Mouse (Mus musculus) urinary bladder, adult 18-20 months (tissue): ENCODE measurements around the gene Amph.
"Not testable (repeated sequence)": the region's sequence is repeated elsewhere in the genome, so short reads cannot be mapped to it uniquely, and the experiment has no call there.

Experiments
- DNase-seq, 2 experiments: peaks; one replicate each; pipeline ENCODE4 v3.0.0; 2022; ENCODE audit warnings: low spot score in 2 of 2, mixed read lengths in 2 of 2

The Amph gene

DNA sequence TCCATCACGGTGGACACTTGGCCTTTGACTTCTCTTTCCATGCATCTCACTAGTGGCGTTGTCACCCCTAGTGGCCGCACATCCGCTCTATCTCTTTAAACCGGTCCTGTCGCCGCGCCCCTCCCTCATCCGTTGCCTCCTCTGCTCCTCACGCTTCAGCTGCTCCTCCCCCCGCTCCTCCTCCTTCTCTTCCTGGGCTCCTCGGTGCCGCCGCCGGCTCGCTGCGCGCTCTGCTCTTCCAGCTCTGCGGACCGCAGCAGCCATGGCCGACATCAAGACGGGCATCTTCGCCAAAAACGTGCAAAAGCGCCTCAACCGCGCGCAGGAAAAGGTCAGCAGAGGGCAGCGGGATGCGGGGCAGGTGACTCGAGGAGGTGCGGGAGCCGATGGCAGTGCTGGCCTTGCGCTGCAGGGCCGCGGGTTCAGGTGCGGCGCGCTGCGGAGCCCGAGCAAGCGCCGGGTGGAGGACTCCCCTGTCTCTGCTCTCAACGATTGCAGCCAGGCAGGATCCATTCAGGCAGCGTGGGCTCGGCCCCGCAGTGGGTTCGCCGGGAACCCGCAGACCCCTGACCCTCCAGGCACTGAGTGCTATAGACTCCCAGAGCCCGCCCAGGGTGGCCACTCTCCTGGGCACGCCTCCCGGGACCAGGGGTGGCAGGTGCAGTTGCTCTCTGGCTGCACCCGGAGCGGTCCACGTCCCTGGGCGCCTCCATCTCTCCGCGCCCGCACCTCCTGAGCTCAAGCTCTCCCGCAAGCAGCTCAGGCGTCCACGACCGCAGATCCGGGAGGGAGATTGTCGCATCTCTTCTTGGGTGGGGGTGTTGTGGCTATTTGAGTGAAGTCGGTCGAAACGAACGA, at the start of gene Amph:
Gene Amph (plus strand): TSS at position 35 of the 858 bp plus-strand sequence.
- peak; percentile 3 to 23 for DNase-seq

DNA sequence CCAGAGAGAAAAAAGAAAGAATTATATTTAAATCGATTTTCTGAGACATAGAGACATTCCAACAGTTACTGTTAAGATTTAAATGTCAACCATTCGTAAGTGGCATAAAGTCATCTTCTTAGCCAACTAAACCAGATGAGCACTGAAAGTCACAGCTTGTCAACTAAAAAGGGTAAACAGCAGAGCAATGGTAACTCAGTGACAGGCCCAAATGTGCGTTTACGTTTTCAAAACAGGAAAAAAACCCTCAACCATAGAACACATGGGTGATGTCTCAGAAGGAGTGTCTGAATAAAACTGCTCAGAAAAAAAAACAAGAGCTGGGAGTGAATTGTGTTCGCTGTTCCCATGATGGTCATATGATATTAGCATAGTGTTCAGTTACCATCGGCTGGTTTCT, 44.4 kb upstream of the Amph start:
- DNase-seq, result no peak

DNA sequence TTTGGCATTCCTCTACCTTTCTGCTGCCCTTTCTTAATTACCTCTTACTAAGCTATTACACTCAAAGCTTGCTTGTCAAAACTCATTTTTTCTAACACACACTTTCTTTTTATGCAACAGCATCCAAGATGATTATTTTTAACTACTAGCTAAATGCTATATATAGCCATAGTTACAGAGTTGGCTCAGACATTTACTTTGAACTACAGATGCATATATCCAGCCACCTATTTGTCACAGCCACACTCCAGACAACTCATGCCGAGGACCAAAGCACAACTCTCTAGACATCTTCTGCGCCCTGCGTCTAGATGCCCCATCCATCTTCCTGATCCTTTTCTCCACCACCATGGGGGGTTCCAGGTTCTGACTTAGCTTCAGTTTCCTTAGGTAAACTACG, 33.2 kb upstream of the Amph start:
- DNase-seq, result no peak

DNA sequence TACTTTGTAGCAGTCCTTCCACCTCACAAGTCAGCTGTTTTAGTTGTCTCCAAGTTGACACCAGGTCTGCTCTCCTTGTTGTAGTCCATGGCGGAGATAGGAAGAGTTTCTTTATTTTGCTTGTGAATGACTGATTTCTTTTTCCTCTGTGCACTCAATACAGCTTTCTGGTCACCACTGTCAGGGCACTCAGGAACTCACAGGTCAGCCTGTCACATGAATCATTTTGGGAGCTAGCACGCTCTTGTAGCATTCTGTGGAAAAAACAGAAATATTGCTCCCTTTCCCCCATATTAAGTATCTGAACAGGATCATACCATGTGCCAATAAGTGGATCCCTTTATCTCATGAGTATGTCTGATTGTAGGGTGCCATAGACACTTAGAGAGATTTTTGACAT, 14.8 kb upstream of the Amph start:
- not testable (repeated sequence) for DNase-seq

DNA sequence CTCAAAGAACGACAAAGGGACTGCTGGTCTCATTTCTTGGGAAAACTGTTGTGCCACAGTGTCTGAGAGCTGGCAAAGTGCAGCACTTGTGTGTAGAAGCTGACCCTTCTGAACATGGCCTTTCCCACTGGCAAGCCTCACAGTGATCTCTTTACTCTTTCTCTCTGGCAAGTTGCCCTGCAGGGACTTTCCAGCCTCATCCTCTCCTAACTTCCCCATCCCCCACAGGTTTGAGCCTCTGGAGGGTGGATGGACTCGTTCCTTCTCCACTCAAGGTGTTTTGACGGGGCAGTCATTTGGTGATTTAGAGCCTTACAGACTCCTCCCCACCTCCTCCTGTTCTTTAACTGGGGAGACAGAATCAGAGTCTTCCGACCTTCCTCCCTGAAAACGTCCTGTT, 319 bp upstream of the Amph start:
- DNase-seq, result no peak

DNA sequence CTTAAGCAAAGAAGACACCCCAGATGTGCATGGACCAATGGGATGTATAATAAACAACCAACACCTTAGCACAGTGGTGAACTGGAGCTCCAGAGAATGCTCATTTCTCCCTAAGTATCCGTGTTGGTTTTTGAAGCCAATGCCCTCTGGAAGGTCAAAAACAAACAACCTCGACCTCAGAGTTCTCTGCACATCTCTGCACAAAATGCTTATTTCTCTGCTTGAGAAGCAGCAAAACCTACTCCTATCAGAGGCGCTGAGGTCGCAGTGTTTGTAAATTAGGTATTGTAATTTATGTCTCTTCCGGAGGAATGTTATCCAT, 985 bp downstream of the Amph start:
- no peak for DNase-seq

DNA sequence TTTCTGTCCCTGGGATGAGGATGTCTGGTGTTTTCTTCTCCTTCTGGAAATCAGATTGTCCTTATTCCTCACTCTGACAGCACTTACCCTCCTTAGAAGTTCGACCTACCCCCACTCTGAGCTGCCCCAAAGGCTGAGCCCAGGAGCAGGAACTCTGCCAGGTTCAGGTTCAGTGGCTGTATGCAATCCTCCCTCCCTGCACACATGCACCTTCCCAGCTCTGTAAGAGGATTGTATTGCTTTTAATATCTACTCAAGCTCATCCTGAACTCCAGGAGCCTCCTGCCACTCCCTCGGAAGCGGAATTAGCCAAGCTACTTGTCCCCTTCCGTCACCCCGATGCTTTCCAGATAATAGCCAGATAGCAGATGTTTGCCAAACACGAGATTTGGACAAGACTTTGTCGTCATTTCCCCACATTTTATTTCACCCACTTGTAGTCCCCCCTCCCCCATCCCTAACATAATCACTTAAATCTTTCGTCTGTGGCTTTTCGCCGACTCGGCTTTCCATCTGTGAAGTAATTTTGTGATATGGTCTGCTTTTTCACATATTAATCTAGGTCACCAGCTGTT, 1.7 kb downstream of the Amph start:
- no peak for DNase-seq

DNA sequence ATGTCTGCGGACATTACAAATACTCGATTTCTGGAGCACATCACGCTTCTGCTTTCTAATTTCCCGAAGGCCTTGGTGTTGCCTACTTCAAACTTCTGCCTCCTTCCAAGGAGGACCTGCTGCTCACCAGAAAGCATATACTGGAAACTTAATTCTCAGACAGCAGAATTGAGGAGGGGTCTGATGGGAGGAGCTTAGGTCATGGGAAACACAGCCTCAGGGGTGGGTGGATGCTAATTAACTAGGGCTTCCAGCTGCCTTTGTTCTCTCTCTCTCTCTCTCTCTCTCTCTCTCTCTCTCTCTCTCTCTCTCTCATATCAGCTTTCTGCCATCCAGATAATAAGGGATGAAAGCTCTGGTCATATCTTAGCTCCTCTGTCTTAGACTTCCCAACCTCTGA, 5.6 kb downstream of the Amph start:
- DNase-seq, result no peak

DNA sequence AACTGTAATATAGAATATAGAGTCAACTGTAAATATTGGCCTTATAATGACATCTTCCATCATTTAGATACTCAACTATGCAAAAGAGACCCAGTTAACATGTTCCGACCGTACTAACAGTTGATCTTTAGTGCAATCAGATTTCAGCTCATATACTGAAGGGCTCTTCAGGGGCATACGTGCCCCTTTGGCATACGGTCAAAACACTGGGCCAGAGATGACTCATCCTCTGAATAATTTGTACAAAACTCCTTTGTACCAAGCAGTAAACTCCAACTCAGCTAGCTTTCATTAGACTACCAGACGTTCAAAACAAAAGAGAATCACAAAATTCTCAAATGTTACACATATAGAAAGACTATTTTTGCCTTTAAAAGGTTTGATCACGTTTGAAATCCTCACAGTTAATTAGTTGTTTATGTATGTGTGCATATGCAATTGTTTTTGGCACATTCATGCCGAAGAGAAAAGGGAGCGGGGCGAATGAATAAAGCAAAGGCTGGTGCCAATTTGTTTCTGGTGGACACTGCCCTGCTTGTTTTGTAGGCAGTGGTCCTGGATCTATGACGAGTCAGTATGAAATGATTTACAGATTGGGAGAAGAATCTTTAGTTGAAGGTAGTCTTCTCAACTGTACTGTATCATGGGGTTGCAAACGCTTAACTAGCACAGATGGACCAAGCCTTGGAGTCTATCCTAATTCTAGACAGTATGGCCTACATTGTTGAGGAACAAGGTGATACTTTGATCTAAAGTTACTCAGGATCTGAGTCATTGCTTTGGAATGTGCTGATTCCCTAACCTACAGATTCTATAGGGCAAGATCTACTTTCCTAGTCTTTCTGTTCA, 8.3 kb downstream of the Amph start:
- DNase-seq, result no peak

DNA sequence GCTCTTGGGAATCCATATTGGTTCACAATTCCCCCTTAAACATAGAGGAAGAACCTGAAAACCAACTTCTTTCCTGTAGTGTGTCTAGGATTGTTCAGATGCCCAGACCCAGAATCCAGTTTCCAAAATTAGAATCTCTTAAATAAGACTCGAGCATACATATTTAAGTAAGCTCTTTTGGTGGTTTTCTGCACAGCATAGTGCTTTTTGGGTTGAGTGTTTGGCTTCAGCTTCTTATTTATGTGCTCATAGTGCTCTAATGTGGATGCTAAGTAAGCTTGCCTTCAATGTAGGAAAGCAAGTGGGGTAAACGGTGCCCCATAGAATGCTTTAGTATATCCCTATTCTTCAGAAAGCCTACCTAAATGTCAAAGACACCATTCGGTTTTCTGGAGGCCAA, 9.0 kb downstream of the Amph start:
- DNase-seq, result no peak

DNA sequence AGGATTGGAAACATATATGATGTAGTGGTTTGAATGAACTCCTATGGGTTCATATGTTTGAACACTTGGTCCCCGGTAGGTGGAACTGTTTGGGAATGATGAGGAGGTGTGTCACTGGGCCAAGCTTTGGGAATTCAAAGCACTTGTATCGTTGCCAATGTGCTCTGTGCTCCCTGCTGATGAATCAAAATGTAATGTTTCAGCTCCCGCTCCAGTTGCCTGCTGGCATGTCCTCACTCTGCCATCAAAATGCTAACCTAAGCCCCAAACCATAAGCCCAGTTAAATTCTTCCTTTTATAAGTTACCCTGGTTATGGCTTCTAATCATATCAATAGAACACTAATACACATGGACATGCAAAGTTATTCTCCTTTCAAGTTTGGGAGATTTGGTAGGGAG, 24.6 kb downstream of the Amph start:
- no peak for DNase-seq

DNA sequence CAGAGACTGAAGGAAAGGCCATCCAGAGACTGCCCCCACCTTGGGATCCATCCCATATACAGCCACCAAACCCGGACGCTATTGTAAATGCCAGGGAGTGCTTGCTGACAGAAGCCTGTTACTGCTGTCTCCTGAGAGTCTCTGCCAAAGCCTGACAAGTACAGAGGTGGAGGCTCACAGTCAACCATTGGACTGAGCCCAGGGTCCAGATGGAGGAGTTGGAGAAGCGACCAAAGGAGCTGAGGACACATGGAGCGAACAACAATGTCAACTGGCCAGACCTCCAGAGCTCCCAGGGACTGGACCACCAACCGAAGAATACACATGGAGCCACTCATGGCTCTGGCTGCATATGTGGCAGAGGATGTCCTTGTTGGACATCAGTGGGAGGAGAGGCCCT, 26.3 kb downstream of the Amph start:
- no peak for DNase-seq

DNA sequence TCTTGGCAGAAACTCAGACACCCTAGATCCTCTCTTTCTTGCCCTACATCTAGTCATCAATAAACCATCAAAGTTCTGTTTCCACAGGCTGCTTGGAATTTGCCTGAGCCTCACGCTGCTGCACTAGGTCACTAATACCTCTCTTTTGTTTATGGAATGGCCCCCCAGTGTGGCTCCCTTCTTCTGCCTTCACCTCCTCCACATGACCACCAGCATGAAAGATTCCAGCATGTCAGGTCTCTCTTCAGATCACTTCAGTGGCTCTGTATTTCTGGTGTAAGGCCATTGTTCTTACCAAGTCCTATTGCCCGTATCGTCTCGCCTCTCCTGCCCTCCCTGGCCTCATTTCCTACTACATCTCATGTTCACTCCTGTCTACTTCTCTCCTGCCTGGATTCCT, 39.3 kb downstream of the Amph start:
- no peak for DNase-seq

DNA sequence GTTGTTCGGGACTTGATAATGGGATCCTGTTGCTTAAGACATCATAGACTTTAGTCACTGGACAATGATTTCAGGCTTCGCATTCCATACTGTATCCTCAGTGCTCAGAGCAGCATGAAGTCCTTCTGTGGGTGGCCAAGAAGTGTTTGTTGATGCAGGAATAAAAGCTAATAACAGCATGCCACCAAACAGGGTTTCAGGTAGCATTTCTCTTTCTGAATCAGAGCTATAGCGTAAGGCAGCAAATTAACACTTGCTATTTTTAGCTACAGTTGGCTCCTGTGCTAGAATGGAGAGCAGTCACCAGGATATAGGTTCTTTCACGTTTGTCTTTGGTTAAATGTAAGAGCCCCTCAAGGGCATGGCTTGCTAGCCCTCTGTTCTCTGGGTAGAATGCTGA, 40.3 kb downstream of the Amph start:
- DNase-seq, result no peak

DNA sequence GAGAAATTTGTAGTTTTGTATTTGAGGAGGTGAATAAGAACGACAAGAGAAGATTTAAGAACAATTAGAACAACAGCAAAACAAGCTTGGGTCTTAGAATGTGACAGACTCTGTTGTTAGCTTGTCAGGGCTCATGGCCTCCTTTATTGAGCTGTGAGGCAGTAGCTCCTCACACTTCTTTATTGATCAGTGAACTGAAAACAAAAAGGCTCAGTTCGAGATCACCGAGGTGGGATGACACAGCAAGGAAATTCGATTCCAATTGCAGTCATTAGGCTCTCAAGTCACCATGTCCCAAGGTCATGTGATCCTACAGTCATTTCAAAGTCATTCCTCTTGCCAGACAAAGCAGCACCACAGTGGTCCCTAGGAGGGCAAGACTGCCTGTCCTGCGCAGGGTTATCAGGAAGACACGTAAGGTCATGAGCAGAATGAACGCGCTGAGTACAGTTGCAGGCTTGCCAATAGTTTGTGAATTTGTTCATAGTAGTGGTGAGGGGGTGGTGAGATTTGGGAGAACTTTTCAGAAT, 41.2 kb downstream of the Amph start:
- DNase-seq, result no peak

DNA sequence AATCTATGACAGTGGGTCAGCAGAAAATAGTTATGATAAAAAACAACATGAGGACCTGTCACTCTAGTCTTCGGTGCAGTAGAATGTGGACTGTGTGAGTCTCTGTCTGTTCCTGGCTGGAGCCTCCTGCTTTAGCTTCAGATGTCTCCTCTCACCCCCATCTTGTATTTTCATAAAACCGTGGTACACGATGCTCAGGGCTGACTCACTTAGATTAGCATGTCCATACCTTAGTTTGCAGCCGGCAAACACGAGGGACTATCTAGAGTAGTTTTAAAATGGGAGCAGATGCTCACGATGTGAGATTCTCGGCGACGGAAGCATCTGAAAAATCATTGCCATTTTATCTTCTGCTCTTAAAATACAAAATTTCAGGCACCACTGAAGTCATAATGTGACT, 54.5 kb downstream of the Amph start:
- DNase-seq, result no peak

DNA sequence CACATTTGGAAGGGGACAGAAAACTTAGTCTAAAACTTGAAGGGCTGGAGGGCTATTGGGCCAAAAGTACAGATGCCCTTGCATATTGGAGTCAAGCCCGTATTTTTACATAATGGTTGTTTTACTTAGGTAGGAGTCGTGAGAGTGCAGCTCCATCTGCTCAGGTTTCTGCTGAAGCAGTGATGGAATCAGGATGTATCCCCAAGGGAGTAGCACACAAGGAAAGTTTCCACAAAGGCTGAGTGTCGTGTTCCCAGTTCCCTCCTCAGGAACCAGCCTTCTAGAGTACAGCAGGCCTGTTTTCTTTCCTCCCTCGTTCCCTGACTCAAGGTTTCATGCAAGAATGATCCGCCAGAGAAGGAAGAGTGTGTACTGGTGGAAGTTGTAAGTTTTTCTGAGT, 56.4 kb downstream of the Amph start:
- DNase-seq, result no peak

DNA sequence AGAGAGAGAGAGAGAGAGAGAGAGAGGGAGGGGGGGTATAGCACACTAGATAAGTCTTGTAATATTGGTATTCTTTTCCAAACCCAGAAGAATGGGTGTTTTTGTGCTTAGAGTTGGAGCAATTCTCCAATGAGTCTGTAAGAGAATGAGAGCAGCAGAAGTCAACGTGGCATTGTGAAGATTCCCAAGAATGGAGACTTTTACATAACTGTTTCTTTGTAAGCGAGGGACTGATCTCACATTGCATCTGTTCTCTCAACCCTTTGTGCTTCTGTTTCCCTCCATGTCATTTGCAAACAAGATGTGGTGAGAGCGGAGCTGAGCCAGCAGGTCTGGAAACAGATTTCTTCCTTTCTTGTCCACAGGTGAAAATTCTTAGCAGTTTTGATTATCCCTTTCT, 60.4 kb downstream of the Amph start:
- DNase-seq, result no peak

DNA sequence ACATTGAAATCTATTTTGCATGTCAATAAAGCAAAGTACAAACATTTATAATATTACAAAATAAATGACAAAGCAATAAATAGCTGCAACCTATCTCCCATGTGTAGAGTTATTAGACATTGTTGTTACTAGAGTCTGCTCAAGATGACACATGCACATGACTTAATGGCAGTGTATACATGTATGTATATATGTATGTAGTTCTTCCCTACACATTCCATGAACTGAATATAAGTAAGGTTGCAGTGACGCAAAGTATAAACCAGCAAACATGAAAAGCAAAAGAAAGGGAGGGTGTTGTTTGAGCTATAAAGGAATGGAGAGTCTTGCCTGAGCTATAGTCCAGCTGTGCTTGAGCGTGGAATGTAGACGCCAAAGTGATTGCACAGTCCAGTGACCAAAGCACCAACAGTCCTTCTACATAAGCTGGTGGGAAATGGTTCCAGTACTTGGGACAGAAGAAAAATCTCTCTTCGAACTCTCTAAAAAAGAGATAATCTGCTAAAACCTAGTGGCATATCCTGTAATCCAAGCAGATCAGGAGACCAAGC, 66.9 kb downstream of the Amph start:
- DNase-seq, result no peak

DNA sequence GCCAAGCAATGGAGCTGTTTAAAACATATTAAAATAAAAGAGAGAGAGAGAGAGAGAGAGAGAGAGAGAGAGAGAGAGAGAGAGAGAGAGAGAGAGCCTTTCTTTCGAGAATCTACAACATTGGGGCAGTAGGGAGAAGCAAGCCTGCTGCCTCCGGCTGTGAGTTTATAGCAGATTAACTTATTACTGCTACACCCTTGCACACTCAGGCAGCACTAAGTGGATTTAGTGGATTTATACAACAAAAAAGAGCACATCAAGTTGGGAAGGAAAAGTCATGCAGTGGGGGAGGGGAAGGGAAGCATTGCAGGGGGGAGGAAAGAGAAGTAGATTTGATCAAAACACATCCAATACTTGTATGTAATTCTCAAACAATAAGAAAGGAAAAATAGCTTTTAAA, 73.5 kb downstream of the Amph start:
- no peak for DNase-seq

DNA sequence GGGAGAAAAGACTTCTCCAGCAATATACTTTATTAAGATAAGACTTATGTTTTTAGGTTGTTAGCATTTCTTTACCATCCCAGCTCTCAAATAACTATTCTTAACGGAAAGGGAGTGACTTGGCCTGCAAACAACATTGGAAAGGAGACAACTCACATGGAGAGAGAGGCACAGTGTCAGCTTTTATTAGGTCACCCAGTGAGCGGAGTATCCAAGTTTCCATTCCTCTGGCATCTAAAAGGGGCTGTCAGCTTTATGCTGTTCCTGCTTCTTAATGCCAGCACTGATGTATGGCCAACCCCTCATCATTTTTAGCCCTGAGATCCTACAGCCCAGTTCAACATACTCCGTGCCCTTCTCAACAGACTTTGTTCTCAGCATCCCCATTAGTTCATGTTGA, 74.3 kb downstream of the Amph start:
- DNase-seq, result no peak

DNA sequence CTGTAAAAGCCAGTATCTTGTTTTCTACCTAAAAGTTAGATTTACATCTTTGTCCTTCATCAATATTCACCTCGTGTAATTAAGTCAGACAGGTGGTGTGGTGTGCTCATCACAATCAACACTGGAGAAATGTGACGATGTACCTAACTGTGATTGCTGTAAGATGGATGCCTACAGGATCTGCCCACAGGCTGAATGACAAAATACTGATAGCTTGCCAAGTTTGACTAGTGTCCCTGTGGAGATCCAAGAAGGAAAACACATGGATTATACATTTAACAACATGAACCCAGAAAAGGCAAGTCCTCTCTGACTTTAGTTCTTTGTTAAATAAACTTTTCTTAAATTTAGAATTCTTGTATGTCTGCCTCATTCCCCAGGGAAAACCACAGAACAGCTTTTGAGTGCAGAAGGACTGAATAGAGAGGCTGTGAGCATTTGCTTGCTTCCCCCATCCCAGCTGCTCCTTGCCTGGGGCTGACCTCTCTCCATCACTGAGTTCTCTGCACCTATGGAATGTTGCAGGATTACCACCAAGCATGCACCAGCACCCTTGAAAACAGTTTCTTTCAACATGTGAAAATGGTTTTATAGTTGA, 77.2 kb downstream of the Amph start:
- no peak for DNase-seq
